Mouse (Mus musculus) forebrain, embryonic 14.5 days (tissue): Measurements from ENCODE around the gene Slc25a28. TPM values are rescaled to one million over a fixed set of nuclear protein-coding genes. Genes with fewer than 3 reads are reported as not detected.

Experiments used
- ATAC-seq: fragments of 200-750 bp; cut with Nextera tagmentation; 2 replicates; pipeline ENCODE4 v1.8.0; 2017; ENCODE audit warnings: mild to moderate bottlenecking, moderate library complexity
- DNase-seq: peaks from one replicate; pipeline ENCODE4 v3.0.0-alpha.2; 2015; ENCODE audit warnings: low spot score
- H3K27ac ChIP-seq: fragments of 300-500 bp; sonication (generic); 2 replicates; pipeline ENCODE4 v1.5.1; 2014; ENCODE audit warnings: low read depth, mild to moderate bottlenecking, control low read depth, low read length, moderate library complexity
- H3K27me3 ChIP-seq: fragments of 300-500 bp; sonication (generic); replicated peaks from 2 replicates; pipeline ENCODE4 v1.6.1; 2014; ENCODE audit warnings: low read length, control low read depth, mixed read lengths; ENCODE audit not compliant: control insufficient read depth, insufficient read depth
- H3K36me3 ChIP-seq: fragments of 300-500 bp; sonication (generic); 2 replicates; pipeline ENCODE4 v1.6.1; 2014; ENCODE audit warnings: low read length, control low read depth; ENCODE audit not compliant: control insufficient read depth, insufficient read depth
- H3K4me1 ChIP-seq: fragments of 300-500 bp; sonication (generic); 2 replicates; pipeline ENCODE4 v1.6.1; 2014; ENCODE audit warnings: antibody characterized with exemption, low read length, control low read depth; ENCODE audit not compliant: control insufficient read depth, insufficient read depth
- H3K4me2 ChIP-seq: fragments of 300-500 bp; sonication (generic); 2 replicates; pipeline ENCODE4 v1.6.1; 2014; ENCODE audit warnings: mild to moderate bottlenecking, control low read depth, low read length
- H3K4me3 ChIP-seq: fragments of 300-500 bp; sonication (generic); 2 replicates; pipeline ENCODE4 v1.5.1; 2014; ENCODE audit warnings: low read depth, low read length, control low read depth
- H3K9ac ChIP-seq: fragments of 300-500 bp; sonication (generic); 2 replicates; pipeline ENCODE4 v1.6.1; 2014; ENCODE audit warnings: mild to moderate bottlenecking, low read length, control low read depth, moderate library complexity
- H3K9me3 ChIP-seq: fragments of 300-500 bp; sonication (generic); replicated peaks from 2 replicates; pipeline ENCODE4 v1.6.1; 2016; ENCODE audit warnings: low read length, control low read depth, mixed read lengths; ENCODE audit not compliant: control insufficient read depth
- WGBS: fragments of 180-500 bp; shearing (Covaris S2); extraction: QIAGEN DNeasy Blood & Tissue Kit; methylation state at CpG from one replicate; pipeline ENCODE4 v1.1.7; 2014; 5-methylcytosine and 5-hydroxymethylcytosine counted together
- polyA plus RNA-seq: library from polyadenylated mRNA; unstranded; fragments of >200 nt; fragmentation: Nextera tagmentation; extraction: Ambion mirVana; gene quantifications from 2 replicates; pipeline ENCODE4 v1.2.1, GENCODE M21; 2014

Slc25a28 gene
- polyA plus RNA-seq, 1 experiment from 2014 or later: 12.0 TPM

GRCm38 (mm10) chr19:43704787-43705497 lies 30.3 kb upstream of the Slc25a28 start:
- no peak overlapping the region for H3K9ac ChIP-seq
- ATAC-seq (no peak), DNase-seq (no peak)
- H3K9me3 ChIP-seq: no peaks in the 10 kb centered on the region
- H3K4me1 ChIP-seq: no peaks in the 10 kb centered on the region
- H3K27me3 ChIP-seq: no peaks in the 10 kb centered on the region
- 94% methylated on average over 17 of the region's 17 CpGs for WGBS
- no peak overlapping the region for H3K4me2 ChIP-seq
- no peak overlapping the region for H3K4me3 ChIP-seq
- H3K36me3 ChIP-seq: peaks cover 43% of the 10 kb centered on the region
- H3K27ac ChIP-seq: no peak overlapping the region

GRCm38 (mm10) chr19:43704211-43704610 lies 29.5 kb upstream of the Slc25a28 start:
- no peak overlapping the region for H3K27ac ChIP-seq
- no peaks in the 10 kb centered on the region for H3K27me3 ChIP-seq
- 93% methylated on average over 11 of the region's 11 CpGs for WGBS
- no peak overlapping the region for H3K4me3 ChIP-seq
- no peak for DNase-seq
- no peak overlapping the region for H3K9ac ChIP-seq
- H3K36me3 ChIP-seq: peaks cover 47% of the 10 kb centered on the region
- H3K4me2 ChIP-seq: no peak overlapping the region
- H3K4me1 ChIP-seq: no peaks in the 10 kb centered on the region
- no peaks in the 10 kb centered on the region for H3K9me3 ChIP-seq
- ATAC-seq: no peak

GRCm38 (mm10) chr19:43699763-43700155 lies 25.1 kb upstream of the Slc25a28 start:
- 84% methylated on average over 6 of the region's 6 CpGs for WGBS
- DNase-seq: no peak
- no peak for ATAC-seq
- no peak overlapping the region for H3K4me3 ChIP-seq
- H3K4me2 ChIP-seq: no peak overlapping the region
- H3K27me3 ChIP-seq: no peaks in the 10 kb centered on the region
- H3K4me1 ChIP-seq: no peaks in the 10 kb centered on the region
- no peaks in the 10 kb centered on the region for H3K9me3 ChIP-seq
- H3K36me3 ChIP-seq: peaks cover 18% of the 10 kb centered on the region
- H3K9ac ChIP-seq: no peak overlapping the region
- H3K27ac ChIP-seq: no peak overlapping the region

GRCm38 (mm10) chr19:43699021-43699762 lies 24.5 kb upstream of the Slc25a28 start:
- no peaks in the 10 kb centered on the region for H3K9me3 ChIP-seq
- H3K36me3 ChIP-seq: peaks cover 12% of the 10 kb centered on the region; the same call in 1 of the 2 replicates
- H3K4me3 ChIP-seq: no peak overlapping the region
- WGBS: 79% methylated on average over 11 of the region's 11 CpGs
- H3K27me3 ChIP-seq: no peaks in the 10 kb centered on the region
- H3K4me1 ChIP-seq: no peaks in the 10 kb centered on the region
- ATAC-seq: no peak
- H3K4me2 ChIP-seq: no peak overlapping the region
- DNase-seq: no peak
- no peak overlapping the region for H3K9ac ChIP-seq
- H3K27ac ChIP-seq: no peak overlapping the region

- H3K4me1 ChIP-seq: no peaks in the 10 kb centered on the region
- DNase-seq (no peak), ATAC-seq (no peak)
- no peaks in the 10 kb centered on the region for H3K9me3 ChIP-seq
- no peaks in the 10 kb centered on the region for H3K27me3 ChIP-seq
- H3K9ac ChIP-seq: no peak overlapping the region
- H3K36me3 ChIP-seq: 0 out of 2 replicates have a peak, but pooled peaks cover 9% of the 10 kb centered on the region
- no peak overlapping the region for H3K4me2 ChIP-seq
- H3K4me3 ChIP-seq: no peak overlapping the region
- 96% methylated on average over 5 of the region's 5 CpGs for WGBS
- no peak overlapping the region for H3K27ac ChIP-seq
These were observed 23.1 kb upstream of the Slc25a28 start for GRCm38 (mm10) chr19:43697666-43698370.

- H3K4me1 ChIP-seq: peaks cover 3% of the 10 kb centered on the region; the same call in 1 of the 2 replicates
- no peak overlapping the region for H3K9ac ChIP-seq
- 56% methylated on average over 10 of the region's 10 CpGs for WGBS
- H3K27ac ChIP-seq: no peak overlapping the region
- DNase-seq (no peak), ATAC-seq (no peak)
- H3K27me3 ChIP-seq: no peaks in the 10 kb centered on the region
- H3K4me2 ChIP-seq: no peak overlapping the region
- H3K4me3 ChIP-seq: no peak overlapping the region
- no peaks in the 10 kb centered on the region for H3K9me3 ChIP-seq
- H3K36me3 ChIP-seq: 0 out of 2 replicates have a peak, but pooled peaks cover 9% of the 10 kb centered on the region
These were observed 20.9 kb upstream of the Slc25a28 start for GRCm38 (mm10) chr19:43695514-43695964.

- no peak overlapping the region for H3K27ac ChIP-seq
- no peak overlapping the region for H3K4me2 ChIP-seq
- no peak for ATAC-seq
- H3K36me3 ChIP-seq: no peaks in the 10 kb centered on the region
- H3K27me3 ChIP-seq: no peaks in the 10 kb centered on the region
- H3K4me3 ChIP-seq: no peak overlapping the region
- no peak for DNase-seq
- H3K9ac ChIP-seq: no peak overlapping the region; the same call in 1 of the 2 replicates
- 54% methylated on average over 14 of the region's 14 CpGs for WGBS
- no peaks in the 10 kb centered on the region for H3K9me3 ChIP-seq
- H3K4me1 ChIP-seq: peaks cover 3% of the 10 kb centered on the region; the same call in 1 of the 2 replicates
These were observed 18.1 kb upstream of the Slc25a28 start for GRCm38 (mm10) chr19:43692815-43693214.

GRCm38 (mm10) chr19:43689419-43690246 lies 15.0 kb upstream of the Slc25a28 start, which contains the start of gene Entpd7:
Entpd7 (plus strand) TSS chr19:43689672.
- H3K4me1 ChIP-seq: peaks cover 3% of the 10 kb centered on the region; the same call in 1 of the 2 replicates
- peak within 1 kb of the TSS; percentile 83 for H3K4me2 ChIP-seq
- ATAC-seq (peak; percentile 99), DNase-seq (peak; percentile 97)
- H3K27ac ChIP-seq: peak within 1 kb of the TSS; percentile 72
- peak within 1 kb of the TSS; percentile 84 for H3K4me3 ChIP-seq
- H3K9ac ChIP-seq: peak within 1 kb of the TSS; percentile 86
- under 1% methylated on average over 59 of the region's 60 CpGs for WGBS
- no peaks in the 10 kb centered on the region for H3K9me3 ChIP-seq
- no peaks in the 10 kb centered on the region for H3K36me3 ChIP-seq
- H3K27me3 ChIP-seq: no peaks in the 10 kb centered on the region
